Mouse (Mus musculus) spleen, adult 2 months (tissue): ENCODE results near the gene Prkce.

Experiments used
- CTCF ChIP-seq: fragments of 200-500 bp; IDR thresholded peaks from 2 replicates; pipeline ENCODE4 v1.5.1; 2011; ENCODE audit warnings: mild to moderate bottlenecking, inconsistent platforms; ENCODE audit not compliant: insufficient read depth, insufficient read length, insufficient replicate concordance; ENCODE audit errors: extremely low read depth
- POLR2A ChIP-seq: fragments of 200-500 bp; IDR thresholded peaks from 2 replicates; pipeline ENCODE4 v1.6.1; 2011; ENCODE audit warnings: low read depth, low read length, inconsistent platforms

DNA sequence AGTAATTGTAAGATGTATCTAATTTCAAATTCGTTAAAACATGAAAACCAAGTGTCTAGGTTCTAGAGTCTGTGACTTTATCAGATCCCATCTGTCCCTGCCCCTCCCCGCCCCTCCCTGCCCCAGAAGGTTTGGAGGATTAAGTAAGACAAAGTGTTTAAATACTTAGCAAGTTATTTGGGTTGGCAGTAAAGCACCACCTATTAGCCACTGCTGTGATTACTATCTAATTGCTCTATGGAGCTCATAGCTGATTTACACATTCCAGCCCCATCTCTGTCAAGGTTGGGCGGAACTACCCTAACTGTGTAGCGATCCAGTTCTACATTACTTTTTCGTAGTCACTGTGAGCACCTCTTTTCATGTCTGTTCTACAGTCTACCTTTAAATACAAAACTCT lies 418.9 kb downstream of the Prkce start:
- no peak for TF ChIP-seq CTCF
- TF ChIP-seq POLR2A = no peak
